Mouse (Mus musculus): ENCODE results near the gene Gm45716. TPM values are rescaled to one million over a fixed set of nuclear protein-coding genes. Genes with fewer than 3 reads are reported as not detected.

Gene Gm45716
- polyA plus RNA-seq, 1 experiment from 2014 or later: 29.3 TPM

DNA sequence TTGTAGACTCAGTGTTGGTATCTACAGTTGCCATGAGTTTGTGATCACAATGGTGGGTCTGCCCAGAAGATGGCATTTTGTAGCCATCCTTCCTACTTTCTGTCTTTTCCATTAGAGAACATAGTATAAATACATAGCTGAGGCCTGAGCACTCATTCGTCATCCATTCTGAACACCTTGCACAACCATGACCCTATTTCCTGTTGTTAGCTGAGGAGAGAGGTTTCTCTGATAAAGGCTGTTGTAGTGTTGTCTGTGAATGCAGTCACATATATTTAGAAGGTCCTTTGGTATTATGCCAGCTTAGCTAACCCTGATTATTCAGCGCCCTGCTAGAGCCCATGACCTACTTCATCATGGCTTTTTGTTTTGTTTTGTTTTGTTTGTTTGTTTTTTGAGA is 54.4 kb downstream of the Gm45716 start:
- WGBS: 90% methylated on average over 2 of the region's 2 CpGs

DNA sequence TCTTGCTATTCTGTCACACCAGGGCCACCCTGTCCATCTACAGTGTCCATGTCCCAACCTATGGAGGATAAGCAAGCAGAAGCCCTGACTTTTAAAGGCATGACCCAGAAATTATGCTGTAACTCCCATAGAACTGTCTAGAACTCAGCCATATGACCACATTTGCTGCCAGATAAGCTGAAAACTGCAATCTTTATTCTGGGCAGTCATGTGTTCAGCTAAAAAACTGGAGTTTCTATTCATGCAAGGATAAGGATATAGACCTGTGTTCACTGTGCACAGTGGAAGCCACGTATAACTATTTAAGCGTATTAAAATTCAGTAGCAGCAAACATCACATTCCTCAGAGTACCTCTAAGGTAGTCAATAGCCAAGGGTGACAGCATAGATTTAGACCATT is 55.8 kb downstream of the Gm45716 start:
- Histone ChIP-seq H3K9ac (no peak overlapping the region), H3K4me2 (no peak overlapping the region), H3K9me3 (no peaks in the 10 kb centered on the region), H3K36me3 (no peaks in the 10 kb centered on the region), H3K4me1 (replicated peaks) (peaks cover 4% of the 10 kb centered on the region; the same call in 1 of the 2 replicates), H3K27me3 (0 out of 2 replicates have a peak, but pooled peaks cover 2% of the 10 kb centered on the region), H3K27ac (no peak overlapping the region), H3K4me3 (no peak overlapping the region)
- ATAC-seq (ENCODE audit: low FRiP score): no peak
- WGBS: 93% methylated on average over 2 of the region's 2 CpGs

More for the DNA sequence above, 54.4 kb downstream of the Gm45716 start:
- H3K9me3 ChIP-seq: no peaks in the 10 kb centered on the region
- peaks cover 2% of the 10 kb centered on the region; the same call in 1 of the 2 replicates for H3K4me1 ChIP-seq (replicated peaks)
- H3K9ac ChIP-seq: no peak overlapping the region
- no peak for ATAC-seq (ENCODE audit: low FRiP score)
- H3K27ac ChIP-seq: no peak overlapping the region
- no peak overlapping the region for H3K4me3 ChIP-seq
- 0 out of 2 replicates have a peak, but pooled peaks cover 2% of the 10 kb centered on the region for H3K27me3 ChIP-seq
- no peak overlapping the region for H3K4me2 ChIP-seq
- H3K36me3 ChIP-seq: no peaks in the 10 kb centered on the region

DNA sequence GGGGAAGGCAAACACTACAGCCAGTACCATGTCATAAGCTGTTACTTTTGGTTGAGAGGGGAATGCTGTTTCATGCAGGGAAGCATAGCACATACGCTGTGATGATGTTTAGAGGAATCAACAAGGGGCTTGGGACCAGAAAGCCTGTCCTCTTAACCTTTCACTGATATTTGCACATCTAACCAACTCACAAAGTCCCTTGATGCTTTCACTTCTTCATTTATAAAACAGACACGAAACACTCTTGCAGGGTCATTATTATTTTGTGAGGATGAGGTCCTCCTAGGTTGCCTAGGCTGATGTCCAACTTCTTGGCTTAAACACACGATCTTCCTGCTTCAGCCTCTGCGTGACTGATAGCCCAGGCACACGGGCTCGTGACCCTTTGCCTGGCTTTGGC is 58.1 kb downstream of the Gm45716 start:
- WGBS: 83% methylated on average over 6 of the region's 6 CpGs
- Histone ChIP-seq H3K9ac (no peak overlapping the region), H3K27ac (no peak overlapping the region), H3K27me3 (0 out of 2 replicates have a peak, but pooled peaks cover 2% of the 10 kb centered on the region), H3K4me1 (replicated peaks) (peaks cover 11% of the 10 kb centered on the region), H3K9me3 (no peaks in the 10 kb centered on the region), H3K4me2 (no peak overlapping the region), H3K36me3 (no peaks in the 10 kb centered on the region), H3K4me3 (no peak overlapping the region)
- ATAC-seq (ENCODE audit: low FRiP score): no peak

DNA sequence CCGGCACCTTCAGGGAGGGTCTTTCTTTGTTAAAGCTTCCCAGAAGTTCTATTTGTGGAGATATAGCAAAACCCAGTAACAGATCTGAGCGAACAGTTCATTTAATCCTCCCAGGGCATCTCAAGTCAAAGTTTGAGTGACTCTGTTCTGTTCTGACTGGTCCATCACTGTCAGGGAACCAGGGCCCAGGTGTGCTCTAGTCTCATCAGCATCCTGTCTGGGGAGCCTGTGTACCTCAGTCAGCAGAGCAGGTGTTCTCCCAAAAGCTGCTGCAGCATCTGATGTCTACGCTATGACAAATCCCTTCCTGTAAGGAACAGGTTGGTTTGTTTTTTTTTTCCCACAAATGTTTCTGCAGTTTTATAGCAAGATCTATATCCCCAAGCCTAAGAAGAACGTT is 59.2 kb downstream of the Gm45716 start:
- no peak for ATAC-seq (ENCODE audit: low FRiP score)
- Histone ChIP-seq H3K4me3 (no peak overlapping the region), H3K27me3 (0 out of 2 replicates have a peak, but pooled peaks cover 2% of the 10 kb centered on the region), H3K9ac (no peak overlapping the region), H3K27ac (no peak overlapping the region), H3K36me3 (no peaks in the 10 kb centered on the region), H3K4me1 (replicated peaks) (peaks cover 18% of the 10 kb centered on the region), H3K9me3 (no peaks in the 10 kb centered on the region), H3K4me2 (no peak overlapping the region)
- 85% methylated on average over 4 of the region's 4 CpGs for WGBS

DNA sequence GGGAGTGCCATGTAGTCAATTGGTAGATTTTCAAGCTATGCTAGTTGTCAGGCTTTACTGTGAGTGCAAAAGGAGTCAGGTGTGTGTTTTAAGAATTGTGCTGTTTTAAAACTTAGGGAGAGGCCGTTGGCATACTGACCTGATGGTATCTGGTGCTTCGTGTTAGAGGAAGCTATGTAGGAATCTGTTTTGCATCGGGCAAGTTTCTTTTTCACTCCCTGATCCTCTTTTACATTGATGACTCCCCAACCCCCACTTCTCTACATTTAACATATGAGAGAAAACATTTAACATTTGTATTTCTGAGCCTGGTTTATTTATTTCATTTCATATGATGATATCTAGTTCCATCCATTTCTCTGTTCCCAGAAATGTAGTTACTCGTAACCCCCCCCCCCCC is 60.3 kb downstream of the Gm45716 start:
- H3K4me2 ChIP-seq: no peak overlapping the region
- H3K4me3 ChIP-seq: no peak overlapping the region
- H3K9ac ChIP-seq: no peak overlapping the region
- H3K27me3 ChIP-seq: 0 out of 2 replicates have a peak, but pooled peaks cover 2% of the 10 kb centered on the region
- peaks cover 29% of the 10 kb centered on the region for H3K4me1 ChIP-seq (replicated peaks)
- H3K27ac ChIP-seq: no peak overlapping the region
- 65% methylated on average over 4 of the region's 4 CpGs for WGBS
- ATAC-seq (ENCODE audit: low FRiP score): no peak
- no peaks in the 10 kb centered on the region for H3K36me3 ChIP-seq
- H3K9me3 ChIP-seq: no peaks in the 10 kb centered on the region

DNA sequence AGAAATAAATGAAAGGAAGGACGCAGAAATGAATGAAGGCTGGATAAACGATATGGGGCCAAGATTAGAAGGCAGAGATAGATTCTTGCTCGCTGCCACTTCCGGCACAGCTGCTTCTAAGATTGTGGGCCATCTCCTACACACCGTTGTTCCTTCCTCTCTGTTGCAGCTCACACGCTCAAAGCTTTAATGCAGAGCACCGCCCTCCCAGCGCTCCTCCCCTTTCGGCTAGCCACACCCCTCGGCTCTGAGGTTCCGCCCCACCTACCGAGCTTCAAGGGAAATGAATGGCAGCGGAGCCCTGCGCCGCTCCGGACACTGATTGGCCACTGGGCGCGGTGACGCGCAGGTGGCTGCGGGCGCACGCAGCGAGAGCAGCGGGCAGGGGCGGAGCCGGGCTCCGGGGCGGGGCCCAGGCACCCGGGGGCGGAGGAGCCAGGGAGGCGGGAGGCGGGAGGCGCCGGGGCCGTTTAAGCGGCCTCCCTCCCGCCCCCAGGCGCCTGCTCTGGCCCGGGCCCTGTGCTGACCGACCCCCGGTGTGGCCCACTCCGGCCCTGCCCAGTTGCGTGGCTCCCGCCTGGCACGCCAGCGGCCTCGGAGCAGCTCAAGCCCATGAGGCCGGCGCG is 61.7 kb downstream of the Gm45716 start, which contains the start of gene Mmd:
Mmd (plus strand) TSS at position 432 of the 626 bp plus-strand sequence.
- peak within 1 kb of the TSS; percentile 85 for H3K4me3 ChIP-seq

DNA sequence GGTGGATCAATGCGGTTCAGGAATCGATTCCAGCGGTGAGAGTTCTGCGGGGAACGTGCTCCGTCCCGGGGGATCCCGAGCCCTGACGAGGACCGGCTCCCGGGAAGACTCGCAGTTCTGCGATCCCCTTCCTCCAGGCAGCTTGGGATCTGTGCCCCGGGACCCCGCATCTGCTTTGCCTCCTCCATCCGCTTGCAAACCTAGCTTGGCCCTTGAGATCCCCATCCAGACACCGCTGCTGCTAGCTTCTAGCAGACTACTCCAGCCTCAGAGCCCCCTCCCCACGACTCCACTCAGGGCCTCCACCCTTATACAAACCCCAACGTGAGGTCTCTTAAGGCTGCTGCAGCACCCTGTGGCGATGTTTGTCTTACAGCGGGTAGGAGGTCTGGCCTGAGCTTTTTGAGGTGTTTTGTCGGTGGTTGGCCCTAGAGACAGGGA is 62.2 kb downstream of the Gm45716 start:
- H3K36me3 ChIP-seq: 0 out of 2 replicates have a peak, but pooled peaks cover 2% of the 10 kb centered on the region
- H3K9me3 ChIP-seq: no peaks in the 10 kb centered on the region
- peak overlapping the region; percentile 93 for H3K9ac ChIP-seq
- ATAC-seq (ENCODE audit: low FRiP score): peak; percentile 55
- H3K27ac ChIP-seq: peak overlapping the region; percentile 94
- H3K27me3 ChIP-seq: 0 out of 2 replicates have a peak, but pooled peaks cover 2% of the 10 kb centered on the region
- peak overlapping the region; percentile 85 for H3K4me3 ChIP-seq
- peaks cover 38% of the 10 kb centered on the region for H3K4me1 ChIP-seq (replicated peaks)
- whole genome bisulfite sequencing: under 1% methylated on average over 22 of the region's 22 CpGs
- H3K4me2 ChIP-seq: peak overlapping the region; percentile 68

More for the DNA sequence above, 61.7 kb downstream of the Gm45716 start, which contains the start of gene Mmd:
- Histone ChIP-seq H3K36me3 (no peaks in the 10 kb centered on the region), H3K4me1 (replicated peaks) (peaks cover 33% of the 10 kb centered on the region), H3K4me2 (peak within 1 kb of the TSS; percentile 68), H3K9me3 (no peaks in the 10 kb centered on the region), H3K27me3 (0 out of 2 replicates have a peak, but pooled peaks cover 2% of the 10 kb centered on the region), H3K27ac (peak within 1 kb of the TSS; percentile 94), H3K9ac (peak within 1 kb of the TSS; percentile 93)
- ATAC-seq (ENCODE audit: low FRiP score): peak; percentile 98
- WGBS: under 1% methylated on average over 47 of the region's 51 CpGs

DNA sequence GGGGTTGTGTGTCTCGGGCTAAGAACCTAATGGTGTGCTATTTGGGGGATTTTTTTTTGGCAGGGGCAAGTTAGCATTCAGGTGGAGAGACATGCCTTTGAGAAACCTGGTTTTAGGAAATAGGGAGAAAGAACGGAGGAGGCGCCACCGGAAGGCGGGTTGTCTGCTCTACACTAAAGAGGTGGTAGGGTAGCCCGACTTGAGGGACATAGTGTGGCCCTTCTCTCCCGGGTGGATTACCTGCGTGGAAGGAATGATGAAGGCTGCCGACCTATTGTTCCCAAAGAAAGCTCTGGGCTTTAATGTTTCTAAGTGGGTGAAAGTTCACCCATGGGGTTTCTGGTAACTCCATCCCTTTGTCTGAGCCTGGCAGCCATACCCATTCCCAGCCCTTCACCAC is 62.7 kb downstream of the Gm45716 start:
- Histone ChIP-seq H3K4me1 (replicated peaks) (peaks cover 38% of the 10 kb centered on the region), H3K4me2 (peak overlapping the region; percentile 68), H3K27ac (peak overlapping the region; percentile 94), H3K9ac (peak overlapping the region; percentile 93), H3K27me3 (0 out of 2 replicates have a peak, but pooled peaks cover 2% of the 10 kb centered on the region), H3K4me3 (peak overlapping the region; percentile 85), H3K9me3 (no peaks in the 10 kb centered on the region), H3K36me3 (0 out of 2 replicates have a peak, but pooled peaks cover 3% of the 10 kb centered on the region)
- no peak for ATAC-seq (ENCODE audit: low FRiP score)
- WGBS: 2% methylated on average over 9 of the region's 9 CpGs

DNA sequence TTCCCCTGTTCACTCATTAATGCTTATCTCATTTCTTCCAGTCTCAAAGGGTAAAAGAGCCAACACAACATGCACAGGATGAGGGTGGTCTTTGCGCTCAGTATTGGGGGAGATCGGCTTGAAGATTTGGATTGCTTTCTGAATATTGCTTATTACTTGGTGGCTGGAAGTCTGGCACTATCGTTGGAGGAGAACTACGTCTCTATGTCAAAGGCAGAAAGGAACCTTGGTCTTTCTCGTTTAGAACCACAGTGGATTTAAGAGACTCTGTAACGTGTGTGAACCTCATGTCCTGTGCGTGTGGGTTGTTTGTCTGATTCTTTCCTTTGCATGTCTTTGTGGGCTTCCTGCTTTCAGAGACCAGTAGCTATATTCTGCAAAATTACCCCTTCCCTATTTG is 63.2 kb downstream of the Gm45716 start:
- Histone ChIP-seq H3K9me3 (no peaks in the 10 kb centered on the region), H3K4me1 (replicated peaks) (peaks cover 38% of the 10 kb centered on the region), H3K4me3 (peak overlapping the region; percentile 85), H3K9ac (peak overlapping the region; percentile 93), H3K36me3 (0 out of 2 replicates have a peak, but pooled peaks cover 3% of the 10 kb centered on the region), H3K27ac (peak overlapping the region; percentile 94; the same call in 1 of the 2 replicates), H3K27me3 (0 out of 2 replicates have a peak, but pooled peaks cover 2% of the 10 kb centered on the region), H3K4me2 (peak overlapping the region; percentile 68)
- ATAC-seq (ENCODE audit: low FRiP score): no peak
- 60% methylated on average over 7 of the region's 7 CpGs for WGBS

DNA sequence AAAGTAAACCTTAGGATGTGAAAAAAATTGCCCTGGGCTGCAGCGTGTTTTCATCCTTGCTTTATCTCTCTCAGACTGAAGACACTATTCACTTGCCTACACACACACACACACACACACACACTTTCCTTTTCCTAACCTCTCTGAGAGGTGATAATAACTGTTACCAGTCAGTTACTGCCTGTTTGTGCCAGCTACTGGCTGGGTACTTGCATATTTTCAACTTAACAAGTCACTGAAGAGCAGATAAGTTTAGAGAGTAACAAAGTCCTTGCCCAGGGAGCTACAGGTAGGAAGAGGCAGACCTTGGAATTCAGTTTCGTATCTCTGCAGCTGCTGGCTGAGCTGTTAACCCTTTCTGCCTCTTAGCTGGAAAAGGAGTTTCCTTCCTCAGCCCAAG is 64.4 kb downstream of the Gm45716 start:
- no peak overlapping the region for H3K9ac ChIP-seq
- ATAC-seq (ENCODE audit: low FRiP score): no peak
- H3K27ac ChIP-seq: no peak overlapping the region
- H3K4me3 ChIP-seq: no peak overlapping the region
- 43% methylated on average over 2 of the region's 2 CpGs for WGBS
- no peaks in the 10 kb centered on the region for H3K27me3 ChIP-seq
- H3K9me3 ChIP-seq: no peaks in the 10 kb centered on the region
- H3K4me2 ChIP-seq: peak overlapping the region; percentile 68
- peaks cover 41% of the 10 kb centered on the region for H3K4me1 ChIP-seq (replicated peaks)
- H3K36me3 ChIP-seq: 0 out of 2 replicates have a peak, but pooled peaks cover 3% of the 10 kb centered on the region

DNA sequence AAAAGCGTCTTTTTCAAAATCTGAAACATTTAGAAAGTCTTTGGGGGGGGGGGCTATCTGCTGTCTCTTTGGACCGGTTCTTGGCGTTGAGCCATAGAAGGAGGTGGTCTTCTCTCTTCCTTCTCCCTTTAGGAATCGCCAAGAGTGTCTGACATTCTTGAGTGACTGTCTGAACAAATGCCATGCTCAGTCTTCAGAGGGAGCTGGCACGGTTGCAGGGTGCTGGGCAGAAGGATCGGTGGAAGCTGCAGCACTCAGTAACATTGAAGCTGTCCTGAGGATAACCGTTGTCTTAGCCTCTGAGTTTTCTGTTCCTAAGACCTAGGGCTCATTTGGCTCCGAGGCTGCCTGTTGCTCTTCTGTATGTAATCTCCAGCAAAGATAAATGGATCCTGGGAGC is 64.9 kb downstream of the Gm45716 start:
- H3K9ac ChIP-seq: no peak overlapping the region
- WGBS: 82% methylated on average over 8 of the region's 8 CpGs
- H3K9me3 ChIP-seq: no peaks in the 10 kb centered on the region
- peak overlapping the region; percentile 68; the same call in 1 of the 2 replicates for H3K4me2 ChIP-seq
- no peak overlapping the region for H3K27ac ChIP-seq
- H3K27me3 ChIP-seq: no peaks in the 10 kb centered on the region
- 0 out of 2 replicates have a peak, but pooled peaks cover 6% of the 10 kb centered on the region for H3K36me3 ChIP-seq
- H3K4me3 ChIP-seq: no peak overlapping the region
- H3K4me1 ChIP-seq (replicated peaks): peaks cover 41% of the 10 kb centered on the region
- no peak for ATAC-seq (ENCODE audit: low FRiP score)

DNA sequence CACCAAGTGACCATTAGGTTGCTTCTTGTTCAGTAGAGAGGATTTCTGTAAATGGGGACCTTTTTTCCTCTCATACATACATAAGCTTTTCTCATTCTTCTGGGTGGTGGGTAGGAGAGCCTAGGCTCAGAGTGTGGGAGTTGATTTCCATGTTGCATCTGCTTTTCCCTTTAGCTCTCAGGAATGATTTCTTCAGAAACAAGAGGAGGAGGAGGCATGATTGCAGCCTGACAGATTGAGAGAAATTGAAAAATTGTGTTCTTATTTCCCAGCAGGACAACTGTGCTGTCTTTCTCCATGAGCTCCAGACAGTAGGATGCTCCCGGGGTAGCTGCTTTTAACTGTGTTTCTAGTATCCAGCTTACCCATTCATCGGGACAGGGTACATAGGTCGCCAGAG is 67.1 kb downstream of the Gm45716 start:
- H3K9ac ChIP-seq: no peak overlapping the region
- 91% methylated on average over 3 of the region's 3 CpGs for WGBS
- H3K36me3 ChIP-seq: peaks cover 18% of the 10 kb centered on the region
- H3K27me3 ChIP-seq: no peaks in the 10 kb centered on the region
- H3K4me3 ChIP-seq: no peak overlapping the region
- no peak for ATAC-seq (ENCODE audit: low FRiP score)
- no peak overlapping the region for H3K4me2 ChIP-seq
- H3K9me3 ChIP-seq: no peaks in the 10 kb centered on the region
- peaks cover 36% of the 10 kb centered on the region for H3K4me1 ChIP-seq (replicated peaks)
- H3K27ac ChIP-seq: no peak overlapping the region
